21 mouse cellular contexts compared by ENCODE assay signal in genomic region chr6:114758795-114759194, GRCm38 (mm10).
DNase-seq lines count a peak whose midpoint lies in the region; ATAC-seq lines count a peak whose summit lies in the region.
"Had no signal": no experiment of that assay in that cellular context is flagged by ENCODE, and none has a peak within 500 bp of the region (broad histone marks: within the 10 kb centered on the region; RNA-seq: fewer than 3 reads in every experiment).

No protein-coding gene starts in this region.

- peak; percentile 30 for DNase-seq in adrenal gland, adult 8-10 months
- no peak for DNase-seq in adrenal gland, adult 18-20 months (ENCODE audit: low spot score in 2 of 2)
- peak; percentile 34 for DNase-seq in kidney, adult 9 months
- DNase-seq in midbrain, embryonic 11.5 days (ENCODE audit: low spot score, missing footprints): peak; percentile 14
- DNase-seq in spleen, adult 12 weeks (ENCODE audit: low spot score): no peak
- DNase-seq: cerebellum, adult 11 months; cerebellum, postnatal 14 days; forebrain, postnatal 0 days; gastrocnemius, postnatal 25 days; heart, adult 2 months; left cerebral cortex, postnatal 4 days; thymus, adult 2 months; thymus, postnatal 4 days had no signal

- ATAC-seq in kidney, embryonic 16.5 days (ENCODE audit: low FRiP score, low TSS enrichment): no peak
- no peak for ATAC-seq in midbrain, embryonic 11.5 days (ENCODE audit: low FRiP score)
- ATAC-seq in midbrain, embryonic 13.5 days: no peak
- ATAC-seq: forebrain, postnatal 0 days; intestine, postnatal 0 days had no signal

- no peak overlapping the region for H3K4me2 ChIP-seq in kidney, embryonic 16.5 days (replicated peaks; ENCODE audit: low read depth, low read length)
- no peak overlapping the region for H3K4me2 ChIP-seq in midbrain, embryonic 11.5 days
- no peak overlapping the region for H3K4me2 ChIP-seq in midbrain, embryonic 13.5 days (replicated peaks)
- H3K4me2 ChIP-seq: hindbrain, embryonic 12.5 days; limb, embryonic 15.5 days had no signal

- no peaks in the 10 kb centered on the region for H3K27me3 ChIP-seq in kidney, embryonic 16.5 days (ENCODE audit: insufficient read depth, low read length)
- no peaks in the 10 kb centered on the region for H3K27me3 ChIP-seq in midbrain, embryonic 11.5 days (ENCODE audit: control insufficient read depth, insufficient read depth, low read length)
- no peaks in the 10 kb centered on the region for H3K27me3 ChIP-seq in midbrain, embryonic 13.5 days
- H3K27me3 ChIP-seq: hindbrain, embryonic 12.5 days; limb, embryonic 15.5 days had no signal

- no peak overlapping the region for H3K4me3 ChIP-seq in kidney, embryonic 16.5 days (ENCODE audit: low read length)
- no peak overlapping the region for H3K4me3 ChIP-seq in midbrain, embryonic 11.5 days (ENCODE audit: low read depth, low read length)
- H3K4me3 ChIP-seq in midbrain, embryonic 13.5 days (replicated peaks): no peak overlapping the region
- H3K4me3 ChIP-seq: forebrain, embryonic 10.5 days; heart, adult 2 months; hindbrain, embryonic 12.5 days; limb, embryonic 15.5 days; midbrain, embryonic 10.5 days had no signal

- 74% methylated on average over 7 of the region's 7 CpGs for WGBS in kidney, embryonic 16.5 days
- 76% methylated on average over 7 of the region's 7 CpGs for WGBS in midbrain, embryonic 11.5 days
- whole genome bisulfite sequencing in midbrain, embryonic 13.5 days: 78% methylated on average over 7 of the region's 7 CpGs

- H3K27ac ChIP-seq in kidney, embryonic 16.5 days (ENCODE audit: low read length): no peak overlapping the region
- H3K27ac ChIP-seq in midbrain, embryonic 11.5 days (ENCODE audit: low read depth, low read length): no peak overlapping the region
- no peak overlapping the region for H3K27ac ChIP-seq in midbrain, embryonic 13.5 days
- H3K27ac ChIP-seq: forebrain, embryonic 10.5 days; heart, adult 2 months; hindbrain, embryonic 12.5 days; limb, embryonic 15.5 days; midbrain, embryonic 10.5 days; stomach, postnatal 0 days had no signal

- no peaks in the 10 kb centered on the region for H3K36me3 ChIP-seq in kidney, embryonic 16.5 days (ENCODE audit: insufficient read depth, low read length)
- H3K36me3 ChIP-seq in midbrain, embryonic 11.5 days (ENCODE audit: control insufficient read depth, insufficient read depth, low read length): no peaks in the 10 kb centered on the region
- no peaks in the 10 kb centered on the region for H3K36me3 ChIP-seq in midbrain, embryonic 13.5 days
- H3K36me3 ChIP-seq: forebrain, embryonic 10.5 days; hindbrain, embryonic 12.5 days; limb, embryonic 15.5 days; midbrain, embryonic 10.5 days had no signal

- H3K9ac ChIP-seq in kidney, embryonic 16.5 days (replicated peaks; ENCODE audit: low read length): no peak overlapping the region
- H3K9ac ChIP-seq in midbrain, embryonic 11.5 days (ENCODE audit: low read length): no peak overlapping the region
- H3K9ac ChIP-seq in midbrain, embryonic 13.5 days (replicated peaks): no peak overlapping the region
- H3K9ac ChIP-seq: forebrain, postnatal 0 days; hindbrain, embryonic 12.5 days; limb, embryonic 15.5 days had no signal

- no peaks in the 10 kb centered on the region for H3K4me1 ChIP-seq in kidney, embryonic 16.5 days (ENCODE audit: insufficient read depth, low read length)
- H3K4me1 ChIP-seq in midbrain, embryonic 11.5 days (ENCODE audit: control insufficient read depth, insufficient read depth, low read length): no peaks in the 10 kb centered on the region
- no peaks in the 10 kb centered on the region for H3K4me1 ChIP-seq in midbrain, embryonic 13.5 days (replicated peaks)
- H3K4me1 ChIP-seq: forebrain, embryonic 10.5 days; hindbrain, embryonic 12.5 days; midbrain, embryonic 10.5 days had no signal

- H3K9me3 ChIP-seq in kidney, embryonic 16.5 days (ENCODE audit: low read length): no peaks in the 10 kb centered on the region
- H3K9me3 ChIP-seq in midbrain, embryonic 11.5 days (ENCODE audit: control insufficient read depth, low read length): no peaks in the 10 kb centered on the region
- H3K9me3 ChIP-seq in midbrain, embryonic 13.5 days: no peaks in the 10 kb centered on the region
- H3K9me3 ChIP-seq: forebrain, embryonic 10.5 days; hindbrain, embryonic 12.5 days; limb, embryonic 15.5 days; midbrain, embryonic 10.5 days had no signal

Comparison
In these comparisons a context has a peak if more than half of its experiments do, and no peak if none do; other contexts are left out.
1. DNase-seq: peak in adrenal gland, adult 8-10 months (single experiment), kidney, adult 9 months (single experiment) and midbrain, embryonic 11.5 days (single experiment); none in adrenal gland, adult 18-20 months (0 of 2) and spleen, adult 12 weeks (single experiment).